Mouse (Mus musculus): ENCODE measurements at regions not wholly inside any gene's neighbourhood (a gene's known extent, or its start where the extent isn't known, plus 50 kb on each side); places are given as distances from the start of the nearest gene placed in this dataset.

- no peak for DNase-seq
Measured at GRCm38 (mm10) chr9:89532435-89532834, 90.5 kb downstream of the Minar1 start.

DNA sequence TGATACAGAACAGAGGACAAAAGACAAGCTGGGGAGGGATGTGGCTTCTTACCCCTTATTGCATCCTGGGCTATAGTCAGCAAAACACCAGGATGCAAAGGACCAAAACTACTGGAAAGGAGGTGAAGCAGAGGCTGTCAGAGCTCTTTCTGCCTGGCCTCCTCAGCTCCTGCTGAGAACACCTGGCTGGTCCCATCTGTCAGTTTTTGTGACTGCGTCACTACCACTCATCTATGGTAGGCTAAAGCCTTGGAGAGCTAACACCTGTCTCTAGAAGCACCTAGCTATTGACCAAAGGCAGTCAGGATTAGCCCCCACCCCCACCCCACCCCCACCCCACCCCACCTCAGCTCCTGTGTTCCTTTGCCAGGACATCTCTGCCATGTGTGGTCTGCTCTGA is 98.8 kb downstream of the Minar1 start:
- no peak for DNase-seq

DNA sequence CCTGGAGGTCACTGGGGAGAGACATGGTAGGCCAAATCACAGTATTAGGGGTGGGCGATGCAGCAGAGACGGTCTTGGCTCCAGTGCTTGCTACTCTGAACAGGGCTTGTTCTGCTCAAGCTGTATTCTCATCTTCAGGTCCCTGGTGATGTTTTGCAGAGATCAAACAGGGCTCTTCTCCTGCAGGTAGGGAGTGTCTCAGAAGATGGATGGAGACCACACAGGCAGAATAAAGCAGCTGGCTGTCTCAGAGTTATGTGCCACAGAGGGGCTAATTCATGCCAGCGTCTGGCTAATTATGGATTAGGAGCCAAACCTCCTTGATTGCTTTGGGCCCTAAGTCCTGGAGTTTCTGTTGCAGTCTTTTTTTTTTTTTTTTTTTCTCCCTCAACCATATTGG is 99.2 kb downstream of the Minar1 start:
- DNase-seq: no peak

DNA sequence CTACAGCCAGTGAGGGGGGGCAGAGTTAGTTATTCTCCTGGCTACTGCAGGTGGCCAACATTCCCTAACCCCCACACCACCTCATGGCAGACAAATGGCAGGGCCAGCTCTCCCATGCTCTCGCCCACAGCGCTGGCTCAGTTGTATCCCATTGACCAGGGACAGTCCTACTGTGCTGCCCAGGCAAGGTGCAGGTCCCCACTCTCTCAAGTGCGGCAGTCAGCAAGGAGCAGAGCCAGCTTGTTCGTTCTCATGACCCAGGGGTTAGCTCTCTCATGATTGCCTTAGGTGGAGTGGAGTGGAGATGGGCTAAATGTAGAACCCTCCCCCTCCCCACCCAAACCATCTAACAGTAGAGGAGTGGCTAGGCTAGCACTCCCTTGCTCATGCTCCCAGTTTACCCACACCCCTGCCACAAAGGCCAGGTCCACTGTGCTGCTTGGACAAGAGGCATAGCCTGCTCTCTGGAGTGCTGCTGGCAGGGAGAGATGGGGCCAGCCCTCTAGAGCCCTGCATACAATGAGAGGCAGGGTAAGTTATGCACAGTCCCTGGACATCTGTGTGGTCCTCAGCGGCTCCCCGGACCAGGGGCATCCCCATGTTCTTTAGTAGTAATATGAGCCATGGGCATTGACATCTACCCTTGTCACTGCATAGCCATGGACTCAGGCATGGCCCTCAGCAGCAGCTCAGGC is 114.4 kb downstream of the Minar1 start:
- DNase-seq: no peak

DNA sequence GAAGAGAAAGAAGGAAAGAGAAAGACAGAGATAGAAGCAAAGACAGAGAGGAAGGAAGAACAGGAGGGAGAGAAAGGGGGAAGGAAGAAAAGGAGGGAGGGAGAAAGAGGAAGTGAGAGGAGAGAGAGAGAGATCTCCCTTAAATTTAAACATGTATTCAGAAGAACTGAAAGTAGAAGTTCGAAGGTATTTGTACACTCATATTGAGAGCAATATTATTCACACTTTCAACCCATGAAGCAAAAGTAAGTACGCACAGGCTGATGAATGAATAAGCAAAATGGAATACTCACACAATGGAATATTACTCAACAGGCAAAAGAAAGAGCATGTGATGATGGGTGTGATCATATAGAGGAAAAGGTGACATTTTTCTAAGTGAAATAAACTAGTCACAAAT is 120.8 kb downstream of the Minar1 start:
- no peak for DNase-seq

DNA sequence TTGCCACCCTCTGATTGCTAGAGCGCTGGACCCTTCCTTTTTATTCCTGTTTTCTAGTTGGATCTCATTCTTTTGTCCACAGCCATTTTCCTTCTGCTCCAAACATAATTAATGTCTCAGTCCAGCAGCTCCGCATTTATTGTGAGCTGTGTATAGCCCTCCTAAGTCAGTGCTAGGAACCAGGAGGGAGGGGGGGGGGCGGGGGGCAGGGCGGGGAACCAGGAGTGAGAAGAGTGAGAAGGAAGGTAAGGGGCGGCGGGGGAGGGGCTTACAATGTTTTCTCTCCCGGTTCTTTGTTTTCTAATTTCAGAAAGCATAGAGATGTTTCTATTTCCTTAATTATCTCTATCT is 125.6 kb downstream of the Minar1 start:
- no peak for DNase-seq

DNA sequence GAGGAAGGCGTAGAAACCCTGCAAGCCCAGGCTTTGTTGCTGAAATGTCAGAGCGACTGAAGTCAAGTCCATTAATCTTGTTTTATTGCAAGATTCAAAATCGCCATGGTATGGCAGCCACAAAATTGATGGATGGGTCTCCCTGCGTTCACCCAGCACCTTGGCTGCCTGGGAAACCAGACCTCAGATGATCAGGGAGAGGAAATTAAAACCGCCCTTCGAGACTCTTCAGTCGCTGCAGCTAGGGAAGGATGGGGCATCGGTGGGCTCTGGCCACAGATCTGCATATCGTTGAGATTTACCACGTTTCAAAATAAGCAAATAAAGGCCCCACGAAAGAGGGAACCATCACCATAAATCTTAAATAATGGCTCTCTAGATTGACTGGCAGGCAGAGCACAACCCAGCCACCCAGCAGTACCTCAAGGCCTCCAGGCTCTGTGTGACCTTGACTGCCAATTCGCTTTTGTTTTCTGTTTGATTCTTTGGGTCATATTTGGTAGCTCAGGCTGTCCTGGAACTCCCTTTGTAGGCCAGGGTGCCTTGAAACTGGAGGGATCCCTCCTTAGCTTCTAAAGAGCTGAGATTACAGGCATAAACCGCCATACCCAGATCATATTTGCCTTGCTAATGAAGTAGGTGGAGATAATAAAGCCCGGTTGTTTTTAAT is 126.1 kb downstream of the Minar1 start:
- no peak for DNase-seq

GRCm38 (mm10) chr9:89487601-89488000 is 135.3 kb downstream of the Minar1 start:
- DNase-seq: no peak

GRCm38 (mm10) chr9:89479406-89479805 is 143.5 kb downstream of the Minar1 start:
- DNase-seq: no peak

DNA sequence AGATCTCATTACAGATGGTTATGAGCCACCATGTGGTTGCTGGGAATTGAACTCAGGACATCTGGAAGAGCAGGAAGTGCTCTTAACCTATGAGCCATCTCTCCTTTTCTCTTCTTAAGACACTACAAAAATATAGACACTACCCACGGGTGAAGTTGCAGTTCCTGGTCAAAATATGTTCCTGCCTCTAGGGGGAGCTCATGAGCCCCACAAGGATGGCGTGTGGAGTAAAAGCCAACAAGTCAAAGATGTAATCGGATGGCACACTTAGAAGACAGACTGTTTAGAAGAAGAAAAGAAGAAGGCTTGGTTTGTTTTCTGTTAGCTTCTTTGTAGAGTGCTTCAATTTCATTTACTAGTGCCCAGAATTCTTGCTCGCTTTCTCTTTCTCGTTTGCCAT is 161.7 kb downstream of the Minar1 start:
- DNase-seq: peak; percentile 4 to 26

DNA sequence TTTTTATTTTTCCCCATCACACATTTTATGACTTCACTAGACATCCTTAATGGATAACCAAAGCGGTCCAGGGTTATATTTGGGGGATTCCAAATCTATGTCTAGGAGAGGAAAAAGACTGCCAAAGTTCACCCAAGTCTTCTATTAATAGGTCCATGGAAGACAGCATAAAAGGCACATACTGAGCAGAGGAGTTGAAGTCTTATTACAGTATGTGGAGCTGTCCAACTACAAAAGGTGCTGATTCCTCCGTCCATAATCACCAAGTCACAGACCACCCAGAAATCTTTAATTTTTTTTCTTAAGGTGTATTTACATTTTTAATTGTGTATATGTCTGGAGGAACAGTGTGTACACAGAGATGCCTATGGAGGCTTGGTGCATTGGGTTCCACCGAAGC is 166.3 kb downstream of the Minar1 start:
- DNase-seq: no peak

DNA sequence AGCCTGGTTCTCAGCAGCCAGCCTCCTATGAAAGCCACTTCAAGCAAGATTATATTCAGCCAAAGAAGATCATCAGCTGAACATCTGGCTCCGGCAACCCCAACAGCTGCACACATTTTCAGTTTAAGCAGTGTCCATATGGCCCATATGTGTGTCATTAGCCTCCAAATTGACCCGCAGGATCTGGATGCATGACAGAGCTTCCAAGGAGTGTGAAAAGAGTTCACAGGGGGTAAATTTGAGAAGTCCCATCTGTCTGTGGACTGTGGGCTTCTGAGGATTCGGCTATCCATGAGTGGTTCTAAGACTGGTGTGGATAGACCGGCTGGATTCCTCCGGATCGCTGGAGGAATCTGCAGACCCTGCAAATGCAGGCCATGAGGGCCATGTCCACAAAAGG is 173.3 kb downstream of the Minar1 start:
- no peak for DNase-seq
